Mouse (Mus musculus) liver, adult 2 months (tissue): Measurements from ENCODE around the gene Fam205a1.

Experiments
- CTCF ChIP-seq: fragments of 200-500 bp; IDR thresholded peaks from 2 replicates; pipeline ENCODE4 v1.5.1; 2011; ENCODE audit warnings: low read depth, low read length, control low read depth
- POLR2A ChIP-seq: fragments of 200-500 bp; IDR thresholded peaks from 2 replicates; pipeline ENCODE4 v1.6.1; 2011; ENCODE audit warnings: low read length, control low read depth; ENCODE audit not compliant: insufficient read depth; ENCODE audit errors: extremely low read depth

- no peak for TF ChIP-seq POLR2A
- TF ChIP-seq CTCF: no peak
Observed at GRCm38 (mm10) chr4:42870748-42871147, 17.1 kb upstream of the Fam205a1 start.
